Mouse (Mus musculus): ENCODE results near the gene Echdc3. TPM values are rescaled to one million over a fixed set of nuclear protein-coding genes. Genes with fewer than 3 reads are reported as not detected.

Gene Echdc3
- polyA plus RNA-seq, 1 experiment from 2014 or later: 1.8 TPM

DNA sequence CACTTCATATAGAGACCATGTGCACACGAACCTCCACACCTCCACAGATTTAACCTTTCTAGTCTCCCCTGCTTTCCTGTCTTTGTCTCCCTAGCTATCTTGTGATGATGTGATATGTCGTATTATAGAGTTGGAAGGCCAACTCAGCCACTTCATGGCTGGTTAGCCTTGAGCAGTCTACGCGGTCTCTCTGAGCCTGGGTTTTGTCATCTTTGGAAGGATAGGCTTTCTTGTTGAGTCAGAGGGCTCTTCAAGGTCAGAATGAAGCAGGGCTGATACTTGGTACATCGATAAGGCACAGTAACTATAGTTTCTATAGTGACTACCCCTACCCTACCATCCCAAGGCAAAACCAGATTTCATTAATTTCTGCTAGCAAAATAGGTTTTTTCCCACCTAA, 28.6 kb upstream of the Echdc3 start:
- no peak for ATAC-seq (ENCODE audit: low FRiP score)

DNA sequence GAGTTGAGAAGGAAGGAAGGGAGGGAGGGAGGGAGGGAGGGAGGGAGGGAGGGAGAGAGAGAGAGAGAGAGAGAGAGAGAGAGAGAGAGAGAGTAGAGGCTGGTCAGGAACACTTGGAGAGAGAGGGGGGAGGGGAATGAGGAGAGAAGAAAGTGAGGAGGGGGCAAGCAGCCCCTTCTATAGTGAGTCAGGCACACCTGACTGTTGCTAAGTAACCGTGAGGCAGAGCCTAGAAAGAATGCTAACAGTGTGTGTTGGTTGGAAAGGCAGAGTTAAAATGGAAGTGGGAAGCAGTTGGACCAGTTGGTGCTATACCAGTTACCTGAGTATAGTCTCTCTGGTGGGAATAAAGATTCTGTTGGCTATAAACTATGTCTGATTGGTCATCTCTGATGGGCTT, 27.2 kb upstream of the Echdc3 start:
- H3K4me1 ChIP-seq (replicated peaks): no peaks in the 10 kb centered on the region
- H3K9me3 ChIP-seq: no peaks in the 10 kb centered on the region
- ATAC-seq (ENCODE audit: low FRiP score): peak; percentile 43; the same call in 1 of the 2 replicates
- no peak overlapping the region for H3K4me2 ChIP-seq
- H3K9ac ChIP-seq: no peak overlapping the region
- no peaks in the 10 kb centered on the region for H3K36me3 ChIP-seq
- no peak overlapping the region for H3K4me3 ChIP-seq
- 61% methylated on average over 1 of the region's 1 CpGs for WGBS
- no peaks in the 10 kb centered on the region for H3K27me3 ChIP-seq
- no peak overlapping the region for H3K27ac ChIP-seq

More for the DNA sequence above, 28.6 kb upstream of the Echdc3 start:
- H3K27ac ChIP-seq: no peak overlapping the region
- no peaks in the 10 kb centered on the region for H3K4me1 ChIP-seq (replicated peaks)
- H3K36me3 ChIP-seq: no peaks in the 10 kb centered on the region
- WGBS: 92% methylated on average over 5 of the region's 5 CpGs
- 0 out of 2 replicates have a peak, but pooled peaks cover 4% of the 10 kb centered on the region for H3K9me3 ChIP-seq
- no peak overlapping the region for H3K4me2 ChIP-seq
- H3K9ac ChIP-seq: no peak overlapping the region
- H3K27me3 ChIP-seq: no peaks in the 10 kb centered on the region
- no peak overlapping the region for H3K4me3 ChIP-seq

DNA sequence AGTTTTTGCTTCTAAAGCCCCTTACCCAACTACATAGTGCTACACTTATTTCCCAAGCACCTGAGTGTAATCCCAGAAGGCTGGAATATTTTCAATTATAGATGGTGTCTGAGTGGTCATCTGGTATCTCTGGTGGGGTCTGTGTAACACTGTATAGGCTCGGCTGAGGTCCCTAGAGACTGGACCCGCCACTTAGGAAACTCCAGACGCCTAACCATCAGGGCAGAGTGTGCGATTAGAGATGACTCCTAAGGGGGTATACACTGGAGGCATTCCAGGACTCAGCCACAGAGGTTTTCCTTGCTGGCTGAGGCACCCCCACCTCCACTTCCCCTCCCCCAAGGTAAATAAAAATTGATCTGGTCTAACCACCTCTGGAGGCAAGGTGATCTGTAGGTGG, 26.5 kb upstream of the Echdc3 start:
- 76% methylated on average over 4 of the region's 4 CpGs for WGBS
- no peak overlapping the region for H3K4me2 ChIP-seq
- no peaks in the 10 kb centered on the region for H3K36me3 ChIP-seq
- no peaks in the 10 kb centered on the region for H3K9me3 ChIP-seq
- H3K9ac ChIP-seq: no peak overlapping the region
- H3K27ac ChIP-seq: no peak overlapping the region
- H3K27me3 ChIP-seq: no peaks in the 10 kb centered on the region
- H3K4me1 ChIP-seq (replicated peaks): no peaks in the 10 kb centered on the region
- no peak overlapping the region for H3K4me3 ChIP-seq
- 0 out of 2 replicates have a peak, but pooled peaks have one; percentile 39 for ATAC-seq (ENCODE audit: low FRiP score)

DNA sequence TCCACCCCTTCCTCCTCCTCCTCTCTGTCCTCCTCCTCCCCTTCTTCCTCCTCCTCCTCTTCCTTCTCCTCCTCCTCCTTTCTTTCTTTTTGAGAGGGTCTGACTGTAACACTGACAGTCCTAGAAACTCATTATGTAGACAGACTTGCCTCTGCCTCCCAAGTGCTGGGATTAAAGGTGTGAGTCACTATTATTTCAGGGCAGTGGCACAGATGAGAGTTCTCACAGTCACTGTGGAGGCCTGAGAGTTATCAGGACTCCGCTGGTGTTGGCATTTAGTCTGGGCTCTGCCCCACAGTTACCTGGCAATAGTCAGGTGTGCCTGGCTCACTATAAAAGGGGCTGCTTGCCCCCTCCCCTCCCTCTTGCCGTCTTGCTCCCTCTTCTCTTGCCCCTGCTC, 25.8 kb upstream of the Echdc3 start:
- Histone ChIP-seq H3K4me3 (no peak overlapping the region), H3K36me3 (no peaks in the 10 kb centered on the region), H3K27ac (no peak overlapping the region), H3K9me3 (no peaks in the 10 kb centered on the region), H3K9ac (no peak overlapping the region), H3K4me1 (replicated peaks) (no peaks in the 10 kb centered on the region), H3K27me3 (no peaks in the 10 kb centered on the region), H3K4me2 (no peak overlapping the region)
- WGBS: 59% methylated on average over 2 of the region's 2 CpGs
- ATAC-seq (ENCODE audit: low FRiP score): no peak

DNA sequence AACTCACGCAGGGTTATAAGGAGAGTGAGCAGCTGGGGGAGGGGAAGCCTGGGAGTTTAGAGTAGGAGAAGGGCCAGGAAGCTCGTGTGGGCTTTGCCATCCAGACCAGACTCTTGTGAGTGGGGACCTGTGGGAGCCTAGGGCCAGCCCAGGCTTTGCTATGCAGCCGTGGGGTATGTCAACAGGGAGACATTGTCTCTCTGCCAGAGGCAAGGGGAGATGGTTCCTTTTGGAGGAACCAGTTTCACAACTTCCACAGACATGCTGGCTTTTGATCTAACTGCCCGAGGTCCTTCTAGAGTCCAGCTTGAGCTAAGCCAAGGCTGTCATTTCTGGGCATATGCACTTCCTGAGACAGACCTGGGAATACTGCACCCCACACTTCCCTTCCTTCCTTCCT, 25.4 kb upstream of the Echdc3 start:
- Histone ChIP-seq H3K4me2 (no peak overlapping the region), H3K27me3 (no peaks in the 10 kb centered on the region), H3K36me3 (no peaks in the 10 kb centered on the region), H3K9me3 (no peaks in the 10 kb centered on the region), H3K4me1 (replicated peaks) (peaks cover 2% of the 10 kb centered on the region; the same call in 1 of the 2 replicates), H3K27ac (no peak overlapping the region), H3K4me3 (no peak overlapping the region), H3K9ac (no peak overlapping the region)
- no peak for ATAC-seq (ENCODE audit: low FRiP score)
- WGBS: 58% methylated on average over 4 of the region's 4 CpGs

DNA sequence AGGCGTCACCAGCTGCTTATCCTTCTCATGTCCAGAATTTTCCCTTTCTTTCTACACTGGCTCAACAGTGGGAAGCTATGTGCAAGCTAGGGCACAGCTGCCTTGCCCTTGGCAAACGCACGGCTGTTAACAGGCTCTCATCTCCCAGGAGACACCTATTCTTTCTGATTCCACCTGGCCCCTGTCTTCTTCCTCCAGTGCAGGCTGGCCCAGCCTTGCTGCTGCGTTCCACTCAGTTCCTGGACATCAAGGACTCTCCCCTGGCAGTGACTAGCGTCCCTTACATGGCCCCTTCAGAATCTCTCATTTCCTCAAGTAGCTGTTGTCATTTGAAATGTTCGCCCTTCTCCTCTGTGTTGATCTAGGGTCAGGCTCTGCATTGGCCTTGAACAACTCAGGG, 20.5 kb upstream of the Echdc3 start:
- ATAC-seq (ENCODE audit: low FRiP score): no peak
- Histone ChIP-seq H3K9ac (no peak overlapping the region), H3K36me3 (no peaks in the 10 kb centered on the region), H3K4me2 (no peak overlapping the region), H3K27ac (no peak overlapping the region), H3K9me3 (no peaks in the 10 kb centered on the region), H3K4me3 (no peak overlapping the region), H3K4me1 (replicated peaks) (peaks cover 4% of the 10 kb centered on the region; the same call in 1 of the 2 replicates), H3K27me3 (no peaks in the 10 kb centered on the region)
- 67% methylated on average over 6 of the region's 6 CpGs for WGBS

DNA sequence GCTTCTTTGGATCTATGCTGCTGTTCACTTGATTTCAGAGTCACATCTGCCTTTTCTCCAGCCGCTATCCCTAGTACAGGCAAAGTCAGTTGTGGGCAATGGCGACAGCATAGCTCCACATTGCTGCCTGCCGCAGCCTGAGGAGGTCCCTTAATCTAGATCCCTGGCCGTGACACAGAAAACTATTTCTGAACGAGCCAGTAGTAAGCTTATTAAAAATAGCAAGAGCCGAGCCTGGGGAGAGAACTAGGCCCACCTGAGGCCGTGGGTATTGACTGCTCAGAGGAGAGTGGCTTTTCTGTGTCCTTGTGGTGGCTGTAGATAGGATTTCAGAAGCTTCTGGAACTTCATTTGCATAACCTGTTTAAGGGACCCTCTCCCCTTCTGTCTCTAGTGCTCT, 19.9 kb upstream of the Echdc3 start:
- no peaks in the 10 kb centered on the region for H3K9me3 ChIP-seq
- no peaks in the 10 kb centered on the region for H3K27me3 ChIP-seq
- 87% methylated on average over 7 of the region's 7 CpGs for WGBS
- peaks cover 4% of the 10 kb centered on the region; the same call in 1 of the 2 replicates for H3K4me1 ChIP-seq (replicated peaks)
- no peaks in the 10 kb centered on the region for H3K36me3 ChIP-seq
- no peak for ATAC-seq (ENCODE audit: low FRiP score)
- no peak overlapping the region for H3K4me2 ChIP-seq
- H3K27ac ChIP-seq: no peak overlapping the region
- H3K9ac ChIP-seq: no peak overlapping the region
- no peak overlapping the region for H3K4me3 ChIP-seq

DNA sequence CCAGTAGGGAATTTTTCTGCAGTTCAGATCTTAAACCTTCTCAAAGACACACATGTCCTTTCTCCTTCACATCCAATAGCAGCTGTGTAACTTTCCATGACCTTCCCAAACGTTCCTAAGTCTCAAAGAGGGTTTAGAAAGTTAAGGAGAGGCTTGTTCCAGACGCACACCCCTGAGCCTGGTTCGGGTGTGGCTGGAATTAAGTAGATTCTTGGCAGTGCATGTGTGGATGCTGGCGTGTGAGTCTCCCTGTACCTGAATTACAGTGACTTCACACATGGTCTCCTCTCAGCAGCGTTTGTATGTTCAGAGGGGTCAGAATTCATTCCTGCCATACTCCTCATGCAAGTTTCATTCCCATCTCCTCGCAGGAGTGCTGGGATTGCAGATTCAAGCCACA, 18.0 kb upstream of the Echdc3 start:
- ATAC-seq (ENCODE audit: low FRiP score): no peak
- H3K4me3 ChIP-seq: no peak overlapping the region
- 86% methylated on average over 6 of the region's 6 CpGs for WGBS
- H3K9me3 ChIP-seq: no peaks in the 10 kb centered on the region
- peaks cover 13% of the 10 kb centered on the region for H3K4me1 ChIP-seq (replicated peaks)
- no peak overlapping the region for H3K4me2 ChIP-seq
- H3K9ac ChIP-seq: no peak overlapping the region
- H3K27ac ChIP-seq: no peak overlapping the region
- no peaks in the 10 kb centered on the region for H3K36me3 ChIP-seq
- no peaks in the 10 kb centered on the region for H3K27me3 ChIP-seq

DNA sequence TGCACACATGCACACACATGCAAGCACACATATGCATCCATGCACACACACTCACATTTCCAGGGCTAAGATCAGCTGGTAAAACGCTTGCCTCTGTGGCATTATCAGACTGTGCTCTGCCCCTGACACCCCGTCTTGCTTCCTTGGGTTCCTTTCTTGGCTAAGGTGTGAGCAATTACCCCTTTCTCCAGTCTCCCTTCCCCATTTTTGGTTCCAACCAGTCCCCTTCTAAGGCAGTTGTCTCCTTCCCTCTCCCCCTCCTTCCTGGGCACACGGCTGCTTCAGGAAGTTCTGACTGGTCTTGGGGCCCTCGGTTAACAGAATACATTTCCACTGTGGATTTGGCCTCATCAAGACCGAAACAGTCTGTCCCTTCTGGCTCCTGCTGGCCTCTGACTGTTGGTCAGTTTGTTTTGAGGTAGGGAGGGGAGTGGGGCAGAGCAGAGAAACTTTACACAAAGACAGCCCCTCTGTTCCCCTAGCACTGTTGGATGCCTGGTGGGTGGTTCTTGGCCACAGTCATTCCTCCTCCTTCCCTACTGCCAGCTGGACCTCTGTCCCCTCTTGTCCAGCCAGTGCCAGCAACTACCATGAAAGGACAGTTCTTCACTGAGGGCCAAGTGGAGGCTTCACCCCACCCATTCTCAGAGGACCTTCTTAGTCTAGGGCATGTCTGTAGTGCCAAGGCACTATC, 16.9 kb upstream of the Echdc3 start:
- no peak for ATAC-seq (ENCODE audit: low FRiP score)
- Histone ChIP-seq H3K9ac (no peak overlapping the region), H3K4me2 (no peak overlapping the region), H3K4me3 (no peak overlapping the region), H3K4me1 (replicated peaks) (peaks cover 13% of the 10 kb centered on the region), H3K36me3 (no peaks in the 10 kb centered on the region; the same call in 1 of the 2 replicates), H3K27me3 (no peaks in the 10 kb centered on the region), H3K9me3 (peaks cover 5% of the 10 kb centered on the region), H3K27ac (no peak overlapping the region)
- whole genome bisulfite sequencing: 76% methylated on average over 5 of the region's 5 CpGs

DNA sequence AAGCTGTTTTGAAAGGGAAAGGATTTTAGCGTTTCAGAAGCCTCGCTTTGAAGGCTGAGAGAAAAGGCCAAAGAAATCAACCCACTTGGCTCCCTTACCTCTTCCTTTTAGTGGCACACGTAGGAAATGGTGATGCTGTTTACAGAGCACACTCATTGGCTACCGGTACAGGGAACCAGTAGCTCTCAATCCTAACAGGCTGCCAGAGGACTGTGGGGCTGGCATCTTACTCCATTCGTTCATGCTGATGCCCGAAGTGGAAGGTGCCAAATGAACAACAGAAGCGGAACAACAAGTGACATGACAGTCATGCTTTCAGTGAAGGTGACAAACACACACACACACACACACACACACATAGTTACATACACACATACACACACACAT, 14.2 kb upstream of the Echdc3 start:
- H3K4me1 ChIP-seq (replicated peaks): peaks cover 9% of the 10 kb centered on the region; the same call in 1 of the 2 replicates
- H3K27ac ChIP-seq: no peak overlapping the region
- H3K9me3 ChIP-seq: peaks cover 8% of the 10 kb centered on the region
- H3K4me2 ChIP-seq: no peak overlapping the region
- no peak overlapping the region for H3K4me3 ChIP-seq
- WGBS: 88% methylated on average over 7 of the region's 7 CpGs
- no peak for ATAC-seq (ENCODE audit: low FRiP score)
- no peaks in the 10 kb centered on the region; the same call in 1 of the 2 replicates for H3K36me3 ChIP-seq
- H3K27me3 ChIP-seq: no peaks in the 10 kb centered on the region
- no peak overlapping the region for H3K9ac ChIP-seq

DNA sequence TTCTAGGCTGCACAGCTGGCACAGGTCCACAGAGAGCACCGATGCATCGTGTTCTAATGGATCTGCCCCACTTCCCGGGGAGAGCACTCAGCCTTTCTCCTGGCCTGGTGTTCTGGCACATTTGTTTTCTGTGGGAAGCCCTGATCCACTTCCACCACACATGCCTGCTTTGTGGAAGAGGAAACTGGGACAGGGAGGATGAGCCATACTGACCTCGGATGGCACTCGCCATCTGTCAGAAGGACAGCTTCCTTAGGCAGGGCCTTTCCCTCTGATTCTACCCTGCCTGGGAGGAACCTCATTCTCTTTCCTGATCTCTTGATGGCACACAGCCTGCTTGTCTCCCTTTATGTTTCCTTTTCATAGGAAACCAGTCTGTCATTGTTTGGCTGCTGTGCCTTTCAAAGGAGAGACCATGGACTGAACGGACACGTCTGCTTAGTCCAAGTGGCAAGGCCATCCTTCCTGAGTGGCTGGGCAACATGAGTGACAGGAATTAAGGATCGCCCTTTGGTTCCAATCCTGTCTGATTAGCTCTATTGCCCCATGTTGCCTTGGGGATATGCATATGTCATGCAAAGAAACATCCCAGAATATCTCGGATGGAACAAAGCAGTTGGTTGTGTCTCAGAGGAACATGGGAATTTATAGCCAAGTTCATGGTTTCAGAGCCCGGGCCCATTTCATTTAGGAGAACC, 13.7 kb upstream of the Echdc3 start:
- Histone ChIP-seq H3K36me3 (no peaks in the 10 kb centered on the region; the same call in 1 of the 2 replicates), H3K9ac (no peak overlapping the region), H3K27ac (no peak overlapping the region), H3K4me1 (replicated peaks) (peaks cover 9% of the 10 kb centered on the region; the same call in 1 of the 2 replicates), H3K27me3 (no peaks in the 10 kb centered on the region), H3K4me3 (no peak overlapping the region), H3K4me2 (no peak overlapping the region), H3K9me3 (peaks cover 8% of the 10 kb centered on the region)
- no peak; the same call in 1 of the 2 replicates for ATAC-seq (ENCODE audit: low FRiP score)
- WGBS: 62% methylated on average over 10 of the region's 10 CpGs

DNA sequence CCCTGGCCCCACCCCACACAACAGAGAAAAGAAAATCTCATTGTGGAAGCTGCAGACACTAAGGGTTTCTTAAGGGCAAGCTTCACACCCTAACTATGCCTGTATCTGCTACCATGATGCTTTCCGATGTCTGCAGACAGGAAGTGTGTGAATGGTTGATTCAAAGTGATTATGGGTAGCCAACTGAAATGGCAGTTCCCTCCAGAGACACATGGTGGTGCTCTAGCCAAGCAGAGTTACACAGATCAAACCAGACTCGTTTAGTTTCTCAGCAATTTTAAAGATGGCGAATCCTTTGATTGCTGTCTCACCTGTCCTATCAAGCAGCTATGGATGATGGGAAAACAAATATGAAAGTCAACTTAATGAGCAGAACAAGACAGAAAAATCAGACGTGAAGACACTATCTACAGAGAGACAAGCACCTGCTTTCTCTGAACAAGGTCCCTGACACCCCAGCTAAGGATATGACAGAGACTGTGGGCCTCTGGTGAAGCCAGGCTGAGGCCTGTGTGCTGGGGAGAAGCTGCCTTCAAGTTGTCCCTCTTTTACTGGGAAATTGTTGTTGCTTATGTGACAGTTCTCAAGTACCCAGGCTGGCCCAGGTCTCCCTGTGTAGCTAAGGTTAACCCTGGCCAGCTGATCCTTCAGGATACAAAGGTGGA, 7.4 kb upstream of the Echdc3 start:
- 15% methylated on average over 4 of the region's 4 CpGs for WGBS
- no peaks in the 10 kb centered on the region; the same call in 1 of the 2 replicates for H3K36me3 ChIP-seq
- no peak overlapping the region for H3K4me2 ChIP-seq
- H3K9me3 ChIP-seq: peaks cover 8% of the 10 kb centered on the region
- no peak overlapping the region for H3K9ac ChIP-seq
- no peak overlapping the region for H3K4me3 ChIP-seq
- peak; percentile 75 for ATAC-seq (ENCODE audit: low FRiP score)
- H3K4me1 ChIP-seq (replicated peaks): no peaks in the 10 kb centered on the region
- no peak overlapping the region for H3K27ac ChIP-seq
- no peaks in the 10 kb centered on the region for H3K27me3 ChIP-seq
